Mouse (Mus musculus) forebrain, postnatal 0 days (tissue): Measurements from ENCODE around the gene Gm28051. TPM values are rescaled to one million over a fixed set of nuclear protein-coding genes. Genes with fewer than 3 reads are reported as not detected.

Source experiments
- ATAC-seq: fragments of 200-750 bp; cut with Nextera tagmentation; 2 replicates; pipeline ENCODE4 v1.8.0; 2017; ENCODE audit warnings: mild to moderate bottlenecking, moderate library complexity
- DNase-seq: peaks from one replicate; pipeline ENCODE4 v3.0.0-alpha.2; 2015
- H3K27ac ChIP-seq: fragments of 300-500 bp; sonication (generic); 2 replicates; pipeline ENCODE4 v1.5.1; 2014; ENCODE audit warnings: low read depth, mild to moderate bottlenecking, antibody characterized with exemption, low read length, moderate library complexity, mixed read lengths
- H3K27me3 ChIP-seq: fragments of 300-500 bp; sonication (generic); 2 replicates; pipeline ENCODE4 v1.6.1; 2014; ENCODE audit warnings: mild to moderate bottlenecking, low read length, mixed read lengths; ENCODE audit not compliant: insufficient read depth
- H3K36me3 ChIP-seq: fragments of 300-500 bp; sonication (generic); 2 replicates; pipeline ENCODE4 v1.6.1; 2014; ENCODE audit warnings: mild to moderate bottlenecking, moderate library complexity; ENCODE audit not compliant: insufficient read depth
- H3K4me1 ChIP-seq: fragments of 300-500 bp; sonication (generic); 2 replicates; pipeline ENCODE4 v1.6.1; 2014; ENCODE audit warnings: antibody characterized with exemption; ENCODE audit not compliant: insufficient read depth
- H3K4me2 ChIP-seq: fragments of 300-500 bp; sonication (generic); 2 replicates; pipeline ENCODE4 v1.6.1; 2014; ENCODE audit warnings: low read depth, mild to moderate bottlenecking, moderate library complexity
- H3K4me3 ChIP-seq: fragments of 300-500 bp; sonication (generic); 2 replicates; pipeline ENCODE4 v1.5.1; 2014; ENCODE audit warnings: low read depth, low read length, mixed read lengths
- H3K9ac ChIP-seq: fragments of 300-500 bp; sonication (generic); 2 replicates; pipeline ENCODE4 v1.6.1; 2014; ENCODE audit warnings: mild to moderate bottlenecking
- H3K9me3 ChIP-seq: fragments of 300-500 bp; sonication (generic); 2 replicates; pipeline ENCODE4 v1.6.1; 2016; ENCODE audit warnings: low read length
- CTCF ChIP-seq: sonication (generic); IDR thresholded peaks from 2 replicates; pipeline ENCODE4 v1.5.1; 2016; ENCODE audit warnings: antibody characterized with exemption, control low read depth, low read depth
- WGBS: fragments of 180-500 bp; shearing (Covaris S2); extraction: QIAGEN DNeasy Blood & Tissue Kit; methylation state at CpG from one replicate; pipeline ENCODE4 v1.1.7; 2014; 5-methylcytosine and 5-hydroxymethylcytosine counted together
- polyA plus RNA-seq: library from polyadenylated mRNA; unstranded; fragments of >200 nt; fragmentation: Nextera tagmentation; extraction: Ambion mirVana; gene quantifications from 2 replicates; pipeline ENCODE4 v1.2.1, GENCODE M21; 2015
- total RNA-seq: library from RNA; depleted of rRNA; stranded (reverse); fragments of >200 nt; gene quantifications from 2 replicates; pipeline ENCODE4 v1.2.3, GENCODE M21; 2014

Gene Gm28051
- total and polyA plus RNA-seq, 2 experiments from 2014 or later: not detected

GRCm38 (mm10) chr12:102697381-102697780, 60.2 kb downstream of the Gm28051 start:
- Histone ChIP-seq H3K27me3 (no peaks in the 10 kb centered on the region), H3K36me3 (no peaks in the 10 kb centered on the region), H3K4me3 (no peak overlapping the region), H3K9me3 (no peaks in the 10 kb centered on the region), H3K27ac (no peak overlapping the region), H3K9ac (no peak overlapping the region), H3K4me1 (peaks cover 35% of the 10 kb centered on the region), H3K4me2 (no peak overlapping the region)
- no peak for TF ChIP-seq CTCF
- DNase-seq (no peak), ATAC-seq (no peak)
- 87% methylated on average over 7 of the region's 7 CpGs for WGBS

DNA sequence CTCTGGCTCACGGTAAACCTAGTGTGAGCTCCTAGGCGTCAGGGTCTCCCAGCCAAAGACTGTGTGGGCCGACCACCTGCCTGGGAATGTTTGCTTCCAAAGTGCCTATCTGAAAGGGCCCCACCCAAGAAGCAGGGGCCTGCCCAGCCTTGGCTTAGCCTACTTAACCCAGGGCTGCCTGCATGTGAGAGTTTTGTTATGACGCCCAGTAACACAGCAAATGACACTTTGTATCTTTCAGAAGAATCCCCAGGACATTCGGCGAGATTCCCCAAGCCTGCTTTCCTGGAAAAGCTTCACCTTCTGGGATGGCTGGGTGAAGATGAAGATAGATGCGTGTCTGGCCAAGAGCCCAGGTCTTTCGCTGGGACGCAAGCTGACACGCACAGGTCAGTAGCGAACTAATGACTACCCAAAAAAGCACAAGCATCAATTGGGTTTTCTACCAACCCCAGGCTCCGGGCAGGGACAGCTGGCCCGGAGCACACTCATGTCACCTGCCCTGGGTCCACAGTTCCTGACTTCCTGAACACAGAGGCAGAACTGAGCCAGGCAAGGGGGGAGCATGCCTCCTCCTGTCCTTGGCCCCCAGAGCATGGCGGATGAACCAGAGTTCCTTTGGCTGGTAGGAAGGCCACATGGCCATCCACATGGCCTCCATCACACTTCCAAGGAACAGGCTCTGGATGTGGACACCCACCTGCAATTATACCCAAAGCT, 60.8 kb downstream of the Gm28051 start:
- DNase-seq (no peak), ATAC-seq (no peak)

GRCm38 (mm10) chr12:102695369-102696239, 62.0 kb downstream of the Gm28051 start:
- Histone ChIP-seq H3K9me3 (no peaks in the 10 kb centered on the region), H3K4me1 (peaks cover 27% of the 10 kb centered on the region), H3K36me3 (no peaks in the 10 kb centered on the region), H3K4me2 (no peak overlapping the region), H3K27me3 (no peaks in the 10 kb centered on the region), H3K9ac (no peak overlapping the region), H3K4me3 (no peak overlapping the region), H3K27ac (no peak overlapping the region)
- 56% methylated on average over 18 of the region's 18 CpGs for WGBS
- DNase-seq (no peak), ATAC-seq (no peak)
- no peak for TF ChIP-seq CTCF

More for the DNA sequence above, 60.8 kb downstream of the Gm28051 start:
- no peak overlapping the region for H3K4me3 ChIP-seq
- WGBS: 82% methylated on average over 14 of the region's 14 CpGs
- H3K4me2 ChIP-seq: no peak overlapping the region
- H3K4me1 ChIP-seq: peaks cover 29% of the 10 kb centered on the region
- H3K36me3 ChIP-seq: no peaks in the 10 kb centered on the region
- TF ChIP-seq CTCF: no peak
- no peak overlapping the region for H3K27ac ChIP-seq
- no peak overlapping the region for H3K9ac ChIP-seq
- H3K9me3 ChIP-seq: no peaks in the 10 kb centered on the region
- H3K27me3 ChIP-seq: no peaks in the 10 kb centered on the region

DNA sequence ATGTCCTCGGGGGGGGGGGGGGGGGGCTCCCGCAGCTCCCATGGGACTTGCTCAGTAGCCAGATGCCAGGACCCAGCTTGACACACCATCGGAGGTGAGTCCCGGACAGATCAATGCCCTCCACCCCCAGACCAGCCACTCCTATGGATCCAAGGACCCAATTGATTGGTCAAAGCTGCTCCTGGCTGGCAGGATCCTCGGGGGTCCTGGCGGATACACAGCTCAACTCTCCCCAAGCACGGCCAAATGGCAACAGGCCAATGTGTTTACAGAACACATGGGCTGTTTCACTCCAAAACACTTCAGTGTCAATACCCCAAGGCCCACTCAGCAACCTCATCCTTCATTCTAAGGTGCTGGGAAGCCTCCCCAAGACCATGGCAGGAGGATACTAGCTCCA, 65.8 kb downstream of the Gm28051 start:
- Histone ChIP-seq H3K4me2 (no peak overlapping the region), H3K27me3 (no peaks in the 10 kb centered on the region), H3K27ac (no peak overlapping the region), H3K4me3 (no peak overlapping the region), H3K9ac (no peak overlapping the region), H3K4me1 (no peaks in the 10 kb centered on the region; the same call in 1 of the 2 replicates), H3K36me3 (no peaks in the 10 kb centered on the region), H3K9me3 (no peaks in the 10 kb centered on the region)
- TF ChIP-seq CTCF: no peak
- 62% methylated on average over 7 of the region's 7 CpGs for WGBS
- DNase-seq (no peak), ATAC-seq (no peak)

DNA sequence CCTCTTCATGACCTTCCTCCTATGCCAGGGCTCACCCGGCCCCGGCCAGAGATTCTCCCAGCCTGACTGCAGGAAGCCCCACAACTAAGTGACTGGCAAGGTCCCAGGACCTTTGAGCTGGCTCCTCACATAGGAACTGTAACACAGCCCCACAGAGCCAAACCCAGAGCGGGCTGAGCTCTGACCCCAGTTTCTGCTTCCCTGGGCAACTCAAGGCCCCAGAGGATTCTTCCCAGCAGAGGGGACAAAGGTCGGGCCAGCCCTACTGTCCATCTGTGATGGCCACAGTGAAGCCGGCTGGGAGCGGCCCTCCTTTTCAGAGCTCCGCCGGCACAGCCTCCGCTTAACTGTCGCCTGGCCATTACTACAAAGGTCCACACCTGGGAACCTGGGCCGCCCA, 66.4 kb downstream of the Gm28051 start:
- H3K36me3 ChIP-seq: no peaks in the 10 kb centered on the region
- peaks cover 1% of the 10 kb centered on the region; the same call in 1 of the 2 replicates for H3K4me1 ChIP-seq
- no peaks in the 10 kb centered on the region for H3K27me3 ChIP-seq
- WGBS: 77% methylated on average over 11 of the region's 11 CpGs
- no peak for ATAC-seq
- TF ChIP-seq CTCF: no peak
- no peak overlapping the region for H3K4me3 ChIP-seq
- no peaks in the 10 kb centered on the region for H3K9me3 ChIP-seq
- no peak for DNase-seq
- H3K9ac ChIP-seq: no peak overlapping the region
- no peak overlapping the region for H3K4me2 ChIP-seq
- H3K27ac ChIP-seq: no peak overlapping the region

- H3K27ac ChIP-seq: no peak overlapping the region
- no peak overlapping the region for H3K4me3 ChIP-seq
- ATAC-seq (no peak), DNase-seq (no peak)
- TF ChIP-seq CTCF: no peak
- WGBS: 88% methylated on average over 15 of the region's 15 CpGs
- H3K9ac ChIP-seq: no peak overlapping the region
- H3K36me3 ChIP-seq: no peaks in the 10 kb centered on the region
- H3K9me3 ChIP-seq: no peaks in the 10 kb centered on the region
- H3K27me3 ChIP-seq: no peaks in the 10 kb centered on the region
- no peak overlapping the region for H3K4me2 ChIP-seq
- peaks cover 13% of the 10 kb centered on the region for H3K4me1 ChIP-seq
Measured at GRCm38 (mm10) chr12:102689773-102690563, 67.6 kb downstream of the Gm28051 start.
